Mouse (Mus musculus): ENCODE results near the gene Card19. TPM values are rescaled to one million over a fixed set of nuclear protein-coding genes. Genes with fewer than 3 reads are reported as not detected.

Card19 gene
- polyA plus RNA-seq, 1 experiment from 2014 or later, result 17.1 TPM

DNA sequence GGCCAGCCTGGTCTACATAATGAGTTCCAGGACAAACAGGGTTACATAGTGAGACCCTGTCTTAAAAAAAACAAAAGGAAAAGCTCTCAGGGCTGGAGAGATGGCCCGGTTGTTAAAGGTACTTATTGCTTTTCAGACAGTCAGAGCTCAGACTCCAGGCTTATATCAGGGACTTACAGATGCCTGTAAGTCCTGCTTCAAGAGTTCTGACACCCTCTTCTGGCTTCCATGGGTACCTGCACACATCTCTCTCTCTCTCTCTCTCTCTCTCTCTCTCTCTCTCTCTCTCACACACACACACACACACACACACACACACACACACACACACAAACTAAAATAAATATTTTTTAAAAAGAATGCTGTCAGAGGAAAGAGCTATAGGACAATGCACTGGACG lies 54.6 kb downstream of the Card19 start:
- Histone ChIP-seq H3K4me2 (no peak overlapping the region), H3K36me3 (ENCODE audit: control insufficient read depth, insufficient read depth, low read length) (no peaks in the 10 kb centered on the region), H3K9ac (ENCODE audit: low read length) (no peak overlapping the region), H3K4me3 (ENCODE audit: low read depth, low read length) (no peak overlapping the region), H3K4me1 (ENCODE audit: control insufficient read depth, insufficient read depth, low read length) (no peaks in the 10 kb centered on the region), H3K27ac (ENCODE audit: low read depth, low read length) (no peak overlapping the region), H3K9me3 (ENCODE audit: control insufficient read depth, low read length) (no peaks in the 10 kb centered on the region), H3K27me3 (ENCODE audit: control insufficient read depth, insufficient read depth, low read length) (no peaks in the 10 kb centered on the region)
- DNase-seq (ENCODE audit: low spot score, missing footprints), result no peak
- 67% methylated on average over 2 of the region's 2 CpGs for WGBS
- ATAC-seq (ENCODE audit: low FRiP score), result no peak

DNA sequence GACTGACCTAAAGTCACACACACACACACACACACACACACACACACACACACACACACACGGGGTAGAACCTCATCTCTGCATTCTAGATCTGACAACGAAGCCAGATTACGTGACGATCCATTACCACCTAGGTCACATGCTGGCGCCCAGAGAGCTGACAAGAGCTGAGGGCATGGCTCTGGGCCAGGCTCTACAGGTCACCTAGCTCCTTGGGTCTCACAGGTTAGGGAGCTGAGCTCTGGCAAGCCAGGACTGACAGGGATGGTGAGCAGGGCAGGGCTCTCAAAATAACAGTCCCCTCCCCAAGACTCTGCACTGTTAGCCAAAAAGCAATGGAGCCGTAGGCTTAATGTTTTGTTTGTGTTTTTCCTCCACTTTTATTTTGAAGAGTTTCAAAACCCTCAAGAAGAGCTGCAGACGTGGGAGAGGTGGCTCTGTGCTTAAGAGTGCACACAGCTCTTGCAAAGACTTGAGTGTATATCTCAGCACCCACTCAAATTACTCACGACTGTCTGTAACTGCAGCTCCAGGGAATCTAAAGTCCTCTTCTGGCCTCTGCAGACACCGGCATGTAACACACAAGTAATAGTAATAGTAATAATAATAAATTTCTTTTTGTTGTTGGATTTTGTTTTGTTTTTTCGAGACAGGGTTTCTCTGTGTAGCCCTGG lies 57.7 kb downstream of the Card19 start:
- H3K9me3 ChIP-seq (ENCODE audit: control insufficient read depth, low read length), result no peaks in the 10 kb centered on the region
- no peaks in the 10 kb centered on the region for H3K36me3 ChIP-seq (ENCODE audit: control insufficient read depth, insufficient read depth, low read length)
- H3K27ac ChIP-seq (ENCODE audit: low read depth, low read length), result no peak overlapping the region
- ATAC-seq (ENCODE audit: low FRiP score) (no peak), DNase-seq (ENCODE audit: low spot score, missing footprints) (no peak)
- no peak overlapping the region for H3K4me3 ChIP-seq (ENCODE audit: low read depth, low read length)
- H3K9ac ChIP-seq (ENCODE audit: low read length), result no peak overlapping the region
- H3K4me2 ChIP-seq, result no peak overlapping the region
- H3K27me3 ChIP-seq (ENCODE audit: control insufficient read depth, insufficient read depth, low read length), result no peaks in the 10 kb centered on the region
- 80% methylated on average over 10 of the region's 10 CpGs for whole genome bisulfite sequencing
- no peaks in the 10 kb centered on the region for H3K4me1 ChIP-seq (ENCODE audit: control insufficient read depth, insufficient read depth, low read length)

DNA sequence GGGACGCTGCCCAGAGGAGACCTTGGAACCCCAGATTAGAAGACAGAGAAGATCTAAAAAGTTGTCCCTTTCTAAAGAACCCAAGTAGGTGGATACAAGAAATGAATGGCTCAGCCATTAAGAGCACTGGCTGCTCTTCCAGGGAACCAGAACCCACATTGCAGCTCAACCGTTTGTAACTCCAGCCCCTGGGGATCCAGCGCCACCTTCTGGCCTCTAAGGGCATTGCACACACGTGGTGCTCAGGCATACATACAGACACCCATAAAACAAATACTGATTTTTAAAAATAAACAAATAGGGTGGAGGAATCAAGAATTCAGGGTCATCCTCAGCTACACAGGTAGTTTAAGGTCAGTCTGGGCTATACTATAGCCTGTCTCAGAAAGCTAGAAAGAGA lies 59.2 kb downstream of the Card19 start:
- Histone ChIP-seq H3K27ac (ENCODE audit: low read depth, low read length) (no peak overlapping the region), H3K9ac (ENCODE audit: low read length) (no peak overlapping the region), H3K4me3 (ENCODE audit: low read depth, low read length) (no peak overlapping the region), H3K4me1 (ENCODE audit: control insufficient read depth, insufficient read depth, low read length) (no peaks in the 10 kb centered on the region), H3K4me2 (no peak overlapping the region), H3K36me3 (ENCODE audit: control insufficient read depth, insufficient read depth, low read length) (no peaks in the 10 kb centered on the region), H3K27me3 (ENCODE audit: control insufficient read depth, insufficient read depth, low read length) (no peaks in the 10 kb centered on the region), H3K9me3 (ENCODE audit: control insufficient read depth, low read length) (no peaks in the 10 kb centered on the region)
- DNase-seq (ENCODE audit: low spot score, missing footprints) (no peak), ATAC-seq (ENCODE audit: low FRiP score) (no peak)
- 73% methylated on average over 4 of the region's 4 CpGs for WGBS

DNA sequence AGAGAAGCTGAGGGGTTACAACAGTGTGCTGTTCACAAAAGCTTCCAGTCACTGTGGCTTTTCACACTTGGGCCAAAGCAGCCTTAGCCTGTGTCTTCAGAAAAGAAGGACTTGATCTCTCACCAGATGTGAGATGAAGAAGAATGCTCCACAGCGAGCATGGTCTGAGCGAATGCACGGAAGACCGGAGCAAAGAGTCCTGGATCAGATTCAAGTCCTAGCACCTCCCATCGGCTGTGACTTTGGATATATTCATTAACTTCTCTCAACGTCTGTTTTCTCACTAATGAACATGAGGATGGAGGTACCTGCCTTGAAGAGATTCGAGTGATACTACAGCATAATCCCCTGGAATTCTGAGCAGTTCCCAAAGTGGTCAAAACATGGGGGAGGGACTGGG lies 61.2 kb downstream of the Card19 start:
- Histone ChIP-seq H3K4me3 (ENCODE audit: low read depth, low read length) (no peak overlapping the region), H3K27me3 (ENCODE audit: control insufficient read depth, insufficient read depth, low read length) (no peaks in the 10 kb centered on the region), H3K9ac (ENCODE audit: low read length) (no peak overlapping the region), H3K4me2 (no peak overlapping the region), H3K4me1 (ENCODE audit: control insufficient read depth, insufficient read depth, low read length) (no peaks in the 10 kb centered on the region), H3K27ac (ENCODE audit: low read depth, low read length) (no peak overlapping the region), H3K9me3 (ENCODE audit: control insufficient read depth, low read length) (no peaks in the 10 kb centered on the region), H3K36me3 (ENCODE audit: control insufficient read depth, insufficient read depth, low read length) (no peaks in the 10 kb centered on the region)
- 64% methylated on average over 7 of the region's 7 CpGs for WGBS
- DNase-seq (ENCODE audit: low spot score, missing footprints) (no peak), ATAC-seq (ENCODE audit: low FRiP score) (no peak)

DNA sequence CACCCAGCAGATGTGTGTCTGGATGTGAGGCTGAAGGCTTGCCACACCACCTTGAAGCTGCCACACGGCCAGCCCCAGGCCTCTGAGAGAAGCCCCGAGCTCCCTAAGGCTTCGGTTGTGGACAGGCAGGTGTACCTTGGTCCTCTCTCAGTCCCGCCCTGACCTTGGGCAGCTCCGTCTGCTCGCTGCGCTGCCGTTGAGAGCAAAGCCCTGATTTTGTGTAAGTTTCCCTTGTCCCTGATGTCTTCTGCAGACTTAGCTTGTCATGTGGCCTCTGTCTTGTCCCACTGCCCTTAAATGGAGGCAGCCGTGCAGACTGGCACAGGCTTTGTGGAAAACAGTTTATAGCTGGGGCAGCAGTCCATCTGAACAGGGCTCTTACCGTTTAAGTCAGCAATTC lies 61.8 kb downstream of the Card19 start:
- no peak for DNase-seq (ENCODE audit: low spot score, missing footprints)
- no peaks in the 10 kb centered on the region for H3K36me3 ChIP-seq (ENCODE audit: control insufficient read depth, insufficient read depth, low read length)
- no peak for ATAC-seq (ENCODE audit: low FRiP score)
- H3K4me1 ChIP-seq (ENCODE audit: control insufficient read depth, insufficient read depth, low read length), result no peaks in the 10 kb centered on the region
- no peaks in the 10 kb centered on the region for H3K9me3 ChIP-seq (ENCODE audit: control insufficient read depth, low read length)
- WGBS, result 80% methylated on average over 10 of the region's 10 CpGs
- no peak overlapping the region for H3K27ac ChIP-seq (ENCODE audit: low read depth, low read length)
- H3K9ac ChIP-seq (ENCODE audit: low read length), result no peak overlapping the region
- H3K27me3 ChIP-seq (ENCODE audit: control insufficient read depth, insufficient read depth, low read length), result no peaks in the 10 kb centered on the region; the same call in 1 of the 2 replicates
- no peak overlapping the region for H3K4me3 ChIP-seq (ENCODE audit: low read depth, low read length)
- no peak overlapping the region for H3K4me2 ChIP-seq

Other genes with a start within 250 kb of the Card19 start
- gene Fam120a, start 248.0 kb downstream of the Card19 start, polyA plus RNA-seq (2014; fragmentation: Nextera tagmentation; extraction: Ambion mirVana), result 17.1 and 19.3 TPM in 2 replicates
- 6.1 and 7.8 TPM in 2 replicates for gene Wnk2, start 68.0 kb downstream of the Card19 start, polyA plus RNA-seq (2014; fragmentation: Nextera tagmentation; extraction: Ambion mirVana)
- 17.5 TPM in 2 replicates for gene Ninj1, start 28.6 kb downstream of the Card19 start, polyA plus RNA-seq (2014; fragmentation: Nextera tagmentation; extraction: Ambion mirVana)
- gene Susd3, start 32.7 kb upstream of the Card19 start, polyA plus RNA-seq (2014; fragmentation: Nextera tagmentation; extraction: Ambion mirVana), result 0.81 and 1.1 TPM in 2 replicates
- 0.74 and 0.77 TPM in 2 replicates for gene Fgd3, start 104.3 kb upstream of the Card19 start, polyA plus RNA-seq (2014; fragmentation: Nextera tagmentation; extraction: Ambion mirVana)
- gene Bicd2, start 125.5 kb upstream of the Card19 start, polyA plus RNA-seq (2014; fragmentation: Nextera tagmentation; extraction: Ambion mirVana), result 24.8 and 25.3 TPM in 2 replicates
- 13.7 and 18.3 TPM in 2 replicates for gene Ippk, start 205.2 kb upstream of the Card19 start, polyA plus RNA-seq (2014; fragmentation: Nextera tagmentation; extraction: Ambion mirVana)